Mouse (Mus musculus) liver, embryonic 14.5 days (tissue): ENCODE data around the gene Dhrs1. TPM values are rescaled to one million over a fixed set of nuclear protein-coding genes. Genes with fewer than 3 reads are reported as not detected.

Experiments
- ATAC-seq: fragments of 200-750 bp; cut with Nextera tagmentation; 2 replicates; pipeline ENCODE4 v1.8.0; 2017; ENCODE audit warnings: moderate number of reproducible peaks, mild to moderate bottlenecking, moderate library complexity; ENCODE audit not compliant: insufficient read depth
- DNase-seq, 3 experiments: peaks; one replicate each; pipeline ENCODE4 v3.0.0-alpha.2; 2012 to 2013; ENCODE audit warnings: low read depth in 3 of 3, low spot score in 3 of 3
- H3K27ac ChIP-seq: fragments of 300-500 bp; sonication (generic); 2 replicates; pipeline ENCODE4 v1.5.1; 2014; ENCODE audit warnings: moderate library complexity, mild to moderate bottlenecking, control low read depth, inconsistent platforms
- H3K27me3 ChIP-seq: fragments of 300-500 bp; sonication (generic); 2 replicates; pipeline ENCODE4 v1.6.1; 2014; ENCODE audit warnings: mild to moderate bottlenecking, low read length, moderate library complexity; ENCODE audit not compliant: control insufficient read depth, insufficient read depth
- H3K36me3 ChIP-seq: fragments of 300-500 bp; sonication (generic); replicated peaks from 2 replicates; pipeline ENCODE4 v1.6.1; 2014; ENCODE audit warnings: low read depth; ENCODE audit not compliant: control insufficient read depth, insufficient read depth
- H3K4me1 ChIP-seq, 2 experiments: fragments of 200-500 bp in 1 of 2; fragments of 300-500 bp in 1 of 2; sonication (generic) in 1 of 2; replicated peaks; 2 replicates each; pipeline ENCODE4 v1.6.1; 2012 to 2014; ENCODE audit warnings: antibody characterized with exemption in 1 of 2, inconsistent platforms in 1 of 2, low read length in 1 of 2; ENCODE audit not compliant: control insufficient read depth in 2 of 2, insufficient read depth in 2 of 2
- H3K4me2 ChIP-seq: fragments of 300-500 bp; sonication (generic); 2 replicates; pipeline ENCODE4 v1.6.1; 2014; ENCODE audit warnings: low read depth, mild to moderate bottlenecking, control low read depth, moderate library complexity
- H3K4me3 ChIP-seq, 2 experiments: fragments of 200-500 bp in 1 of 2; fragments of 300-500 bp in 1 of 2; sonication (generic) in 1 of 2; 2 replicates each; pipeline ENCODE4 v1.5.1; 2012 to 2014; ENCODE audit warnings: low read depth in 2 of 2, low read length in 2 of 2, mild to moderate bottlenecking in 2 of 2, control low read depth in 1 of 2, inconsistent platforms in 1 of 2, moderate library complexity in 1 of 2; ENCODE audit not compliant: insufficient read depth in 1 of 2
- H3K9ac ChIP-seq: fragments of 300-500 bp; sonication (generic); replicated peaks from 2 replicates; pipeline ENCODE4 v1.6.1; 2014; ENCODE audit warnings: mild to moderate bottlenecking, control low read depth, moderate library complexity
- H3K9me3 ChIP-seq: fragments of 300-500 bp; sonication (generic); 2 replicates; pipeline ENCODE4 v1.6.1; 2016; ENCODE audit warnings: low read length, mixed read lengths; ENCODE audit not compliant: control insufficient read depth
- CTCF ChIP-seq: IDR thresholded peaks from 2 replicates; pipeline ENCODE4 v1.5.1; 2016; ENCODE audit warnings: antibody characterized with exemption, low read depth, control low read depth
- EP300 ChIP-seq: IDR thresholded peaks from 2 replicates; pipeline ENCODE4 v1.6.1; 2016; ENCODE audit warnings: antibody characterized with exemption, low read depth
- WGBS: fragments of 180-500 bp; shearing (Covaris S2); extraction: QIAGEN DNeasy Blood & Tissue Kit; methylation state at CpG from one replicate; pipeline ENCODE4 v1.1.7; 2014; ENCODE audit not compliant: insufficient replicate concordance; 5-methylcytosine and 5-hydroxymethylcytosine counted together
- polyA plus RNA-seq, 2 experiments: library from polyadenylated mRNA; depleted of rRNA in 1 of 2; stranded (reverse) in 1 of 2; unstranded in 1 of 2; fragments of >200 nt; fragmentation: Nextera tagmentation in 1 of 2; extraction: Ambion mirVana in 1 of 2; gene quantifications; 2 replicates each; pipeline versions ENCODE4 v1.2.1 to v1.2.3; 2012 to 2014

Dhrs1 gene
- polyA plus RNA-seq, 2 experiments, result 31.0 to 34.4 TPM

- no peaks in the 10 kb centered on the region for H3K9me3 ChIP-seq
- ATAC-seq (no peak), DNase-seq (no peak)
- no peak overlapping the region for H3K27ac ChIP-seq
- H3K27me3 ChIP-seq, result no peaks in the 10 kb centered on the region
- no peaks in the 10 kb centered on the region for H3K36me3 ChIP-seq
- no peaks in the 10 kb centered on the region for H3K4me1 ChIP-seq
- no peak overlapping the region for H3K4me2 ChIP-seq
- WGBS, result 59% methylated on average over 7 of the region's 7 CpGs
- no peak overlapping the region for H3K9ac ChIP-seq
- H3K4me3 ChIP-seq, result no peak overlapping the region
- no peak for TF ChIP-seq EP300
- no peak for TF ChIP-seq CTCF
Observed at GRCm38 (mm10) chr14:55730116-55730515, 15.4 kb downstream of the Dhrs1 start.

- TF ChIP-seq CTCF (no peak), EP300 (no peak)
- H3K9me3 ChIP-seq, result no peaks in the 10 kb centered on the region
- H3K4me2 ChIP-seq, result no peak overlapping the region
- no peak overlapping the region for H3K27ac ChIP-seq
- no peak overlapping the region for H3K4me3 ChIP-seq
- ATAC-seq (no peak), DNase-seq (no peak)
- 44% methylated on average over 8 of the region's 8 CpGs for WGBS
- H3K36me3 ChIP-seq, result no peaks in the 10 kb centered on the region
- H3K9ac ChIP-seq, result no peak overlapping the region
- peaks cover 12 to 13% of the 10 kb centered on the region in 2 experiments; a peak in 3 of 4 replicates for H3K4me1 ChIP-seq
- no peaks in the 10 kb centered on the region for H3K27me3 ChIP-seq
Observed at GRCm38 (mm10) chr14:55727889-55728685, 17.4 kb downstream of the Dhrs1 start.

GRCm38 (mm10) chr14:55726261-55726660, 19.2 kb downstream of the Dhrs1 start:
- no peak for TF ChIP-seq EP300
- TF ChIP-seq CTCF, result no peak
- DNase-seq, result no peak
- H3K9ac ChIP-seq, result no peak overlapping the region
- H3K27me3 ChIP-seq, result no peaks in the 10 kb centered on the region
- no peaks in the 10 kb centered on the region for H3K36me3 ChIP-seq
- no peak overlapping the region for H3K4me3 ChIP-seq
- H3K4me1 ChIP-seq, result peaks cover 20% of the 10 kb centered on the region in 2 experiments; a peak in 3 of 4 replicates
- H3K4me2 ChIP-seq, result no peak overlapping the region
- ATAC-seq, result no peak
- no peaks in the 10 kb centered on the region for H3K9me3 ChIP-seq
- H3K27ac ChIP-seq, result no peak overlapping the region

GRCm38 (mm10) chr14:55724411-55724871, 21.0 kb downstream of the Dhrs1 start:
- H3K4me1 ChIP-seq, result peaks cover 20 to 21% of the 10 kb centered on the region in 2 experiments; a peak in 3 of 4 replicates
- H3K36me3 ChIP-seq, result no peaks in the 10 kb centered on the region
- H3K9me3 ChIP-seq, result no peaks in the 10 kb centered on the region
- DNase-seq (no peak), ATAC-seq (no peak)
- no peak overlapping the region for H3K4me3 ChIP-seq
- TF ChIP-seq CTCF (no peak), EP300 (0 out of 2 replicates have a peak, but pooled peaks have one; percentile 24)
- no peak overlapping the region for H3K4me2 ChIP-seq
- H3K27me3 ChIP-seq, result no peaks in the 10 kb centered on the region
- H3K9ac ChIP-seq, result no peak overlapping the region
- WGBS, result 22% methylated on average over 8 of the region's 8 CpGs
- H3K27ac ChIP-seq, result no peak overlapping the region

GRCm38 (mm10) chr14:55723433-55723832, 22.1 kb downstream of the Dhrs1 start:
- H3K27me3 ChIP-seq, result no peaks in the 10 kb centered on the region
- no peak overlapping the region for H3K4me2 ChIP-seq
- H3K9ac ChIP-seq, result no peak overlapping the region
- peak overlapping the region; percentile 1 for H3K27ac ChIP-seq
- H3K36me3 ChIP-seq, result no peaks in the 10 kb centered on the region
- WGBS, result 54% methylated on average over 7 of the region's 7 CpGs
- H3K4me3 ChIP-seq, result no peak overlapping the region
- peaks cover 20 to 21% of the 10 kb centered on the region in 2 experiments; a peak in 3 of 4 replicates for H3K4me1 ChIP-seq
- TF ChIP-seq CTCF (no peak), EP300 (no peak)
- H3K9me3 ChIP-seq, result no peaks in the 10 kb centered on the region
- DNase-seq (no peak), ATAC-seq (no peak)
